Mouse (Mus musculus) urinary bladder, adult 2 months (tissue): ENCODE results near the gene Atp6v1g2. TPM values are rescaled to one million over a fixed set of nuclear protein-coding genes. Genes with fewer than 3 reads are reported as not detected.

Source experiments
- polyA plus RNA-seq: library from polyadenylated mRNA; depleted of rRNA; stranded (reverse); fragments of >200 nt; gene quantifications from 2 replicates; pipeline ENCODE4 v1.2.3, GENCODE M21; 2012; rRNA removed

The Atp6v1g2 gene
- polyA plus RNA-seq, 1 experiment: 14.5 TPM

Other genes starting within 250 kb of the Atp6v1g2 start
- gene Vars, start 232.7 kb upstream of the Atp6v1g2 start, polyA plus RNA-seq: 49.8 and 53.0 TPM in 2 replicates
- gene Vwa7, start 217.1 kb upstream of the Atp6v1g2 start, polyA plus RNA-seq: 5.2 and 6.1 TPM in 2 replicates
- gene Sapcd1, start 205.6 kb upstream of the Atp6v1g2 start, polyA plus RNA-seq: 0.77 and 0.81 TPM in 2 replicates
- gene Msh5, start 186.9 kb upstream of the Atp6v1g2 start, polyA plus RNA-seq: 1.2 and 1.4 TPM in 2 replicates
- gene Clic1, start 183.7 kb upstream of the Atp6v1g2 start, polyA plus RNA-seq: 149 and 191 TPM in 2 replicates
- gene Ddah2, start 174.6 kb upstream of the Atp6v1g2 start, polyA plus RNA-seq: 60.5 and 68.6 TPM in 2 replicates
- gene Ly6g6c, start 168.3 kb upstream of the Atp6v1g2 start, polyA plus RNA-seq: 0.26 and 0.37 TPM in 2 replicates
- 0.44 and 0.48 TPM in 2 replicates for gene Mpig6b, start 167.5 kb upstream of the Atp6v1g2 start, polyA plus RNA-seq
- gene Ly6g6e, start 156.8 kb upstream of the Atp6v1g2 start, polyA plus RNA-seq: 9.5 and 12.9 TPM in 2 replicates
- gene Ly6g6d, start 155.6 kb upstream of the Atp6v1g2 start, polyA plus RNA-seq: 5.4 and 5.8 TPM in 2 replicates
- 0.15 TPM in 1 of 2 replicates, not detected in the other for gene Ly6g6f, start 148.1 kb upstream of the Atp6v1g2 start, polyA plus RNA-seq
- gene Abhd16a, start 144.4 kb upstream of the Atp6v1g2 start, polyA plus RNA-seq: 104 and 114 TPM in 2 replicates
- gene Ly6g5c, start 125.4 kb upstream of the Atp6v1g2 start, polyA plus RNA-seq: not detected in 2 replicates
- gene Ly6g5b, start 118.2 kb upstream of the Atp6v1g2 start, polyA plus RNA-seq: 1.0 and 1.2 TPM in 2 replicates
- gene Gpank1, start 112.2 kb upstream of the Atp6v1g2 start, polyA plus RNA-seq: 16.2 and 19.3 TPM in 2 replicates
- 116 and 122 TPM in 2 replicates for gene Csnk2b, start 111.6 kb upstream of the Atp6v1g2 start, polyA plus RNA-seq
- gene D17H6S53E, start 107.3 kb upstream of the Atp6v1g2 start, polyA plus RNA-seq: 10.2 and 12.6 TPM in 2 replicates
- gene Apom, start 101.6 kb upstream of the Atp6v1g2 start, polyA plus RNA-seq: 0.22 and 0.29 TPM in 2 replicates
- gene Bag6, start 98.5 kb upstream of the Atp6v1g2 start, polyA plus RNA-seq: 130 and 136 TPM in 2 replicates
- gene Prrc2a, start 68.8 kb upstream of the Atp6v1g2 start, polyA plus RNA-seq: 170 and 213 TPM in 2 replicates
- gene Aif1, start 57.6 kb upstream of the Atp6v1g2 start, polyA plus RNA-seq: 11.2 and 13.3 TPM in 2 replicates
- gene Lst1, start 45.2 kb upstream of the Atp6v1g2 start, polyA plus RNA-seq: 20.4 and 23.0 TPM in 2 replicates
- 2.6 and 3.5 TPM in 2 replicates for gene Ltb, start 39.2 kb upstream of the Atp6v1g2 start, polyA plus RNA-seq
- gene Tnf, start 31.7 kb upstream of the Atp6v1g2 start, polyA plus RNA-seq: 0.55 and 0.83 TPM in 2 replicates
- 0.29 and 0.43 TPM in 2 replicates for gene Lta, start 28.3 kb upstream of the Atp6v1g2 start, polyA plus RNA-seq
- gene Gm16181, start 12.8 kb upstream of the Atp6v1g2 start, polyA plus RNA-seq: 0.18 TPM in 1 of 2 replicates, not detected in the other
- 14.0 and 15.4 TPM in 2 replicates for gene Nfkbil1, start 2.1 kb downstream of the Atp6v1g2 start, polyA plus RNA-seq
- gene Ddx39b, start 8.1 kb downstream of the Atp6v1g2 start, polyA plus RNA-seq: 314 and 350 TPM in 2 replicates
- 589 and 606 TPM in 2 replicates for gene H2-D1, start 29.1 kb downstream of the Atp6v1g2 start, polyA plus RNA-seq
- 0.19 TPM in 2 replicates for gene H2-Q1, start 86.7 kb downstream of the Atp6v1g2 start, polyA plus RNA-seq
- 3.0 and 3.4 TPM in 2 replicates for gene H2-Q2, start 108.6 kb downstream of the Atp6v1g2 start, polyA plus RNA-seq
- gene H2-Q4, start 146.0 kb downstream of the Atp6v1g2 start, polyA plus RNA-seq: 69.6 and 78.7 TPM in 2 replicates
- gene H2-Q6, start 191.2 kb downstream of the Atp6v1g2 start, polyA plus RNA-seq: 31.9 and 38.8 TPM in 2 replicates
- gene H2-Q7, start 205.5 kb downstream of the Atp6v1g2 start, polyA plus RNA-seq: 56.1 and 64.7 TPM in 2 replicates
- 0.80 and 1.4 TPM in 2 replicates for gene H2-Q10, start 236.4 kb downstream of the Atp6v1g2 start, polyA plus RNA-seq